Mouse (Mus musculus) midbrain, postnatal 0 days (tissue): ENCODE data around the gene Mospd3. TPM values are rescaled to one million over a fixed set of nuclear protein-coding genes. Genes with fewer than 3 reads are reported as not detected.

Experiments used
- ATAC-seq: fragments of 200-750 bp; cut with Nextera tagmentation; 2 replicates; pipeline ENCODE4 v1.8.0; 2017; ENCODE audit warnings: moderate number of reproducible peaks, mild to moderate bottlenecking, moderate TSS enrichment, moderate library complexity; ENCODE audit not compliant: low FRiP score
- DNase-seq: peaks from one replicate; pipeline ENCODE4 v3.0.0-alpha.2; 2015; ENCODE audit warnings: low spot score
- H3K27ac ChIP-seq: fragments of 300-500 bp; sonication (generic); 2 replicates; pipeline ENCODE4 v1.5.1; 2014; ENCODE audit warnings: low read depth, mild to moderate bottlenecking, low read length, mixed read lengths
- H3K27me3 ChIP-seq: fragments of 300-500 bp; sonication (generic); 2 replicates; pipeline ENCODE4 v1.6.1; 2014; ENCODE audit warnings: low read length, control low read depth, mixed read lengths; ENCODE audit not compliant: insufficient read depth
- H3K36me3 ChIP-seq: fragments of 300-500 bp; sonication (generic); 2 replicates; pipeline ENCODE4 v1.6.1; 2014; ENCODE audit warnings: low read length, control low read depth, mixed read lengths; ENCODE audit not compliant: insufficient read depth
- H3K4me1 ChIP-seq: fragments of 300-500 bp; sonication (generic); 2 replicates; pipeline ENCODE4 v1.6.1; 2014; ENCODE audit warnings: mild to moderate bottlenecking, control low read depth, antibody characterized with exemption, low read length, mixed read lengths; ENCODE audit not compliant: insufficient read depth
- H3K4me2 ChIP-seq: fragments of 300-500 bp; sonication (generic); 2 replicates; pipeline ENCODE4 v1.6.1; 2014; ENCODE audit warnings: low read depth, mild to moderate bottlenecking, low read length, mixed read lengths; ENCODE audit not compliant: poor library complexity, severe bottlenecking
- H3K4me3 ChIP-seq: fragments of 300-500 bp; sonication (generic); 2 replicates; pipeline ENCODE4 v1.5.1; 2014; ENCODE audit warnings: low read depth, mild to moderate bottlenecking, low read length, moderate library complexity
- H3K9ac ChIP-seq: fragments of 300-500 bp; sonication (generic); replicated peaks from 2 replicates; pipeline ENCODE4 v1.6.1; 2014; ENCODE audit warnings: mild to moderate bottlenecking, low read length, moderate library complexity, mixed read lengths; ENCODE audit not compliant: poor library complexity, severe bottlenecking
- H3K9me3 ChIP-seq: fragments of 300-500 bp; sonication (generic); 2 replicates; pipeline ENCODE4 v1.6.1; 2016; ENCODE audit warnings: low read length, control low read depth
- CTCF ChIP-seq: IDR thresholded peaks from 2 replicates; pipeline ENCODE4 v1.5.1; 2016; ENCODE audit warnings: antibody characterized with exemption, mild to moderate bottlenecking
- WGBS: fragments of 180-500 bp; shearing (Covaris S2); extraction: QIAGEN DNeasy Blood & Tissue Kit; methylation state at CpG from one replicate; pipeline ENCODE4 v1.1.7; 2014; 5-methylcytosine and 5-hydroxymethylcytosine counted together
- polyA plus RNA-seq: library from polyadenylated mRNA; unstranded; fragments of >200 nt; fragmentation: Nextera tagmentation; extraction: Ambion mirVana; gene quantifications from 2 replicates; pipeline ENCODE4 v1.2.1, GENCODE M21; 2015
- total RNA-seq: library from RNA; depleted of rRNA; stranded (reverse); fragments of >200 nt; gene quantifications from 2 replicates; pipeline ENCODE4 v1.2.3, GENCODE M21; 2014

Mospd3 gene
- total and polyA plus RNA-seq, 2 experiments from 2014 or later, result 18.5 to 71.3 TPM

- WGBS, result 96% methylated on average over 6 of the region's 6 CpGs
- no peak overlapping the region for H3K27ac ChIP-seq
- 0 out of 2 replicates have a peak, but pooled peaks cover 3% of the 10 kb centered on the region for H3K36me3 ChIP-seq
- no peak for TF ChIP-seq CTCF
- H3K4me1 ChIP-seq, result peaks cover 10% of the 10 kb centered on the region; the same call in 1 of the 2 replicates
- H3K4me3 ChIP-seq, result no peak overlapping the region
- no peak for DNase-seq
- no peak overlapping the region for H3K4me2 ChIP-seq
- no peak for ATAC-seq
- no peaks in the 10 kb centered on the region for H3K9me3 ChIP-seq
- no peak overlapping the region for H3K9ac ChIP-seq
- H3K27me3 ChIP-seq, result no peaks in the 10 kb centered on the region
Measured at GRCm38 (mm10) chr5:137597625-137598024, 3.2 kb downstream of the Mospd3 start.

GRCm38 (mm10) chr5:137596601-137597261 lies 4.1 kb downstream of the Mospd3 start:
- no peak for ATAC-seq
- Histone ChIP-seq H3K36me3 (0 out of 2 replicates have a peak, but pooled peaks cover 3% of the 10 kb centered on the region), H3K4me1 (peaks cover 10% of the 10 kb centered on the region; the same call in 1 of the 2 replicates), H3K4me2 (no peak overlapping the region), H3K27me3 (no peaks in the 10 kb centered on the region), H3K9me3 (no peaks in the 10 kb centered on the region), H3K27ac (no peak overlapping the region), H3K4me3 (no peak overlapping the region), H3K9ac (no peak overlapping the region)
- no peak for DNase-seq
- 42% methylated on average over 19 of the region's 30 CpGs for WGBS
- TF ChIP-seq CTCF, result no peak

GRCm38 (mm10) chr5:137595921-137596320 lies 4.9 kb downstream of the Mospd3 start:
- H3K36me3 ChIP-seq, result 0 out of 2 replicates have a peak, but pooled peaks cover 3% of the 10 kb centered on the region
- H3K4me2 ChIP-seq, result no peak overlapping the region
- no peak overlapping the region for H3K4me3 ChIP-seq
- WGBS, result 56% methylated on average over 7 of the region's 7 CpGs
- no peaks in the 10 kb centered on the region for H3K27me3 ChIP-seq
- H3K9ac ChIP-seq, result no peak overlapping the region
- DNase-seq (no peak), ATAC-seq (no peak)
- H3K4me1 ChIP-seq, result peaks cover 10% of the 10 kb centered on the region; the same call in 1 of the 2 replicates
- no peak overlapping the region for H3K27ac ChIP-seq
- TF ChIP-seq CTCF, result no peak
- no peaks in the 10 kb centered on the region for H3K9me3 ChIP-seq

GRCm38 (mm10) chr5:137590507-137590906 lies 10.4 kb downstream of the Mospd3 start:
- no peak overlapping the region for H3K9ac ChIP-seq
- no peak for ATAC-seq
- no peak for DNase-seq
- H3K4me1 ChIP-seq, result no peaks in the 10 kb centered on the region
- no peaks in the 10 kb centered on the region for H3K27me3 ChIP-seq
- H3K36me3 ChIP-seq, result no peaks in the 10 kb centered on the region
- H3K27ac ChIP-seq, result no peak overlapping the region
- no peak overlapping the region for H3K4me3 ChIP-seq
- TF ChIP-seq CTCF, result no peak
- H3K9me3 ChIP-seq, result 0 out of 2 replicates have a peak, but pooled peaks cover 2% of the 10 kb centered on the region
- 82% methylated on average over 5 of the region's 5 CpGs for WGBS
- no peak overlapping the region for H3K4me2 ChIP-seq

GRCm38 (mm10) chr5:137584976-137585375 lies 15.9 kb downstream of the Mospd3 start:
- DNase-seq (peak; percentile 70), ATAC-seq (no peak)
- H3K9ac ChIP-seq, result no peak overlapping the region
- no peaks in the 10 kb centered on the region for H3K36me3 ChIP-seq
- H3K4me3 ChIP-seq, result no peak overlapping the region
- TF ChIP-seq CTCF, result peak; percentile 63
- H3K27ac ChIP-seq, result no peak overlapping the region
- 0 out of 2 replicates have a peak, but pooled peaks cover 2% of the 10 kb centered on the region for H3K9me3 ChIP-seq
- H3K27me3 ChIP-seq, result no peaks in the 10 kb centered on the region
- H3K4me1 ChIP-seq, result no peaks in the 10 kb centered on the region
- H3K4me2 ChIP-seq, result no peak overlapping the region
- 32% methylated on average over 8 of the region's 8 CpGs for WGBS

GRCm38 (mm10) chr5:137583670-137584169 lies 17.1 kb downstream of the Mospd3 start:
- H3K9me3 ChIP-seq, result 0 out of 2 replicates have a peak, but pooled peaks cover 2% of the 10 kb centered on the region
- no peaks in the 10 kb centered on the region for H3K4me1 ChIP-seq
- peak; percentile 62 for TF ChIP-seq CTCF
- 16% methylated on average over 27 of the region's 27 CpGs for WGBS
- H3K4me3 ChIP-seq, result peak overlapping the region; percentile 34
- ATAC-seq (peak; percentile 91), DNase-seq (peak; percentile 89)
- peak overlapping the region; percentile 64 for H3K9ac ChIP-seq
- H3K36me3 ChIP-seq, result no peaks in the 10 kb centered on the region
- no peaks in the 10 kb centered on the region for H3K27me3 ChIP-seq
- H3K4me2 ChIP-seq, result peak overlapping the region; percentile 53
- peak overlapping the region; percentile 84 for H3K27ac ChIP-seq
